Mouse (Mus musculus): ENCODE results near the gene Rbms2.
"Not testable (repeated sequence)": the region's sequence is repeated elsewhere in the genome, so short reads cannot be mapped to it uniquely, and the experiment has no call there.

Rbms2 gene

GRCm38 (mm10) chr10:128193113-128193512 lies 13.0 kb upstream of the Rbms2 start:
- DNase-seq (ENCODE audit: low spot score) = no peak

- not testable (repeated sequence) for DNase-seq (ENCODE audit: low spot score)
Measured at GRCm38 (mm10) chr10:128192030-128192766, 12.1 kb upstream of the Rbms2 start.

GRCm38 (mm10) chr10:128191472-128191871 lies 11.4 kb upstream of the Rbms2 start:
- no peak for DNase-seq (ENCODE audit: low spot score)

GRCm38 (mm10) chr10:128188242-128188877 lies 8.3 kb upstream of the Rbms2 start:
- peak; percentile 84 for DNase-seq (ENCODE audit: low spot score)

GRCm38 (mm10) chr10:128187181-128187605 lies 7.1 kb upstream of the Rbms2 start:
- DNase-seq (ENCODE audit: low spot score) = no peak

GRCm38 (mm10) chr10:128185959-128186358 lies 5.9 kb upstream of the Rbms2 start:
- peak; percentile 86 for DNase-seq (ENCODE audit: low spot score)

GRCm38 (mm10) chr10:128185277-128185940 lies 5.3 kb upstream of the Rbms2 start:
- no peak for DNase-seq (ENCODE audit: low spot score)

GRCm38 (mm10) chr10:128184296-128184695 lies 4.2 kb upstream of the Rbms2 start:
- DNase-seq (ENCODE audit: low spot score) = no peak

- no peak for DNase-seq (ENCODE audit: low spot score)
Measured at GRCm38 (mm10) chr10:128177316-128177715, 2.8 kb downstream of the Rbms2 start.

- peak; percentile 65 for DNase-seq (ENCODE audit: low spot score)
Measured at GRCm38 (mm10) chr10:128175996-128176755, 3.9 kb downstream of the Rbms2 start.

GRCm38 (mm10) chr10:128175302-128175701 lies 4.8 kb downstream of the Rbms2 start:
- no peak for DNase-seq (ENCODE audit: low spot score)

- not testable (repeated sequence) for DNase-seq (ENCODE audit: low spot score)
Measured at GRCm38 (mm10) chr10:128171348-128171747, 8.7 kb downstream of the Rbms2 start.

GRCm38 (mm10) chr10:128167091-128167490 lies 13.0 kb downstream of the Rbms2 start:
- DNase-seq (ENCODE audit: low spot score) = no peak

GRCm38 (mm10) chr10:128165726-128166125 lies 14.4 kb downstream of the Rbms2 start:
- DNase-seq (ENCODE audit: low spot score) = not testable (repeated sequence)

GRCm38 (mm10) chr10:128153978-128154377 lies 26.1 kb downstream of the Rbms2 start:
- no peak for DNase-seq (ENCODE audit: low spot score)

GRCm38 (mm10) chr10:128150941-128151340 lies 29.2 kb downstream of the Rbms2 start:
- DNase-seq (ENCODE audit: low spot score) = peak; percentile 76

- peak; percentile 87 for DNase-seq (ENCODE audit: low spot score)
Measured at GRCm38 (mm10) chr10:128149592-128149991, 30.5 kb downstream of the Rbms2 start.

GRCm38 (mm10) chr10:128148789-128149365 lies 31.2 kb downstream of the Rbms2 start:
- DNase-seq (ENCODE audit: low spot score) = no peak

- peak; percentile 32 for DNase-seq (ENCODE audit: low spot score)
Measured at GRCm38 (mm10) chr10:128144961-128145360, 35.1 kb downstream of the Rbms2 start.

- DNase-seq (ENCODE audit: low spot score) = peak; percentile 53
Measured at GRCm38 (mm10) chr10:128143659-128144058, 36.4 kb downstream of the Rbms2 start.

GRCm38 (mm10) chr10:128142165-128142564 lies 37.9 kb downstream of the Rbms2 start:
- peak; percentile 29 for DNase-seq (ENCODE audit: low spot score)
